In the genomic region with DNA sequence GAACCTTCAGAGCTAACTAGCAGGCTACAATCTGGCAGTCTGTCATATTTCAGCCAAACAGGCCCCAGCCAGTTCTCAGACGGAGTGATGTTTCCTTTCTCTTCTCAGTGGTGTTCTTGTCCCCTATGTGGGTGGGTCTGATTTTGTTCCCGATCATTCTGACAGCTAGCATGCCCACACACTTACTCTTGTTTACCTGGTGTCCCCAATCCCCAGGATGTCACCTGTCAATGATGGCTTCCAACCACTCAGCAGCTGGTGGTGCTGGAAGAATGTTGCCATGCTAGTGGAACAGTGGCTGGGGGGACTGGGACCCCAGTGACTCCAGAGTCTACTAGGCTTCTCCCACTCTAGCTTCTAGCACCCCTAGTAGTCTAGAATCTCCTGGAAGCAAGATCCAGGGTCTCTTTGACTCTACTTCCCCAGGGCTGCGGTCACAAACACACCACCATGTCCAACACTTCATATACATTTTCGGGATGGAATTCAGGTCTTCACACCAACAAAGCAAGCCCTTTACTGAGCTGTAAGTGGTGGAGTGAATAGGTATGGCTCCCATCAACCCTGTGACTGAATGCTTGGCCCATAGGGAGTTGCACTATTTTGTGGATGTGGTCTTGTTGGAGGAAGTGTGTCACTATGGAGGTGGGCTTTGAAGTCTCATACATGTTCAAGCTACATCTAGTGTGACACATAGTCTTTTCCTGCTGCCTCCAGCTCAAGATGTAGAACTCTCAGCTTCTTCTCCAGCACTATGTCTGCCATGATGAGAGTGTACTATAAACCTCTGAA, we compare ENCODE assay signal across 27 mouse cellular contexts. TPM values are rescaled to one million over a fixed set of nuclear protein-coding genes. Genes with fewer than 3 reads are reported as not detected.
"Had no signal": no experiment of that assay in that cellular context is flagged by ENCODE, and none has a peak within 500 bp of the region (broad histone marks: within the 10 kb centered on the region; RNA-seq: fewer than 3 reads in every experiment).

No protein-coding gene starts in this region.

- H3K9me3 ChIP-seq: limb, embryonic 12.5 days; limb, embryonic 15.5 days; midbrain, embryonic 13.5 days; neural tube, embryonic 12.5 days; stomach, embryonic 15.5 days had no signal

- H3K4me2 ChIP-seq: limb, embryonic 12.5 days; limb, embryonic 15.5 days; liver, embryonic 11.5 days; lung, embryonic 14.5 days; midbrain, embryonic 13.5 days; neural tube, embryonic 12.5 days; stomach, embryonic 15.5 days had no signal

- DNase-seq: kidney, adult 2 months; kidney, postnatal 25 days; left cerebral cortex, postnatal 4 days; liver, postnatal 0 days; lung, embryonic 14.5 days; retina, postnatal 1 day; right cerebral cortex, postnatal 25 days; spleen, adult 18-20 months; thymus, postnatal 25 days had no signal

- H3K9ac ChIP-seq: limb, embryonic 12.5 days; limb, embryonic 15.5 days; liver, embryonic 14.5 days; liver, postnatal 0 days; lung, embryonic 14.5 days; midbrain, embryonic 13.5 days; neural tube, embryonic 12.5 days; stomach, embryonic 15.5 days had no signal

- H3K27ac ChIP-seq: kidney, postnatal 0 days; limb, embryonic 12.5 days; limb, embryonic 15.5 days; liver, embryonic 14.5 days; macrophage; midbrain, embryonic 13.5 days; neural tube, embryonic 12.5 days; stomach, embryonic 15.5 days had no signal

- H3K27me3 ChIP-seq: limb, embryonic 12.5 days; limb, embryonic 15.5 days; midbrain, embryonic 13.5 days; neural tube, embryonic 12.5 days; stomach, embryonic 15.5 days had no signal

- H3K4me3 ChIP-seq: limb, embryonic 12.5 days; limb, embryonic 15.5 days; midbrain, embryonic 13.5 days; neural tube, embryonic 12.5 days; stomach, embryonic 15.5 days had no signal

- H3K36me3 ChIP-seq: limb, embryonic 12.5 days; limb, embryonic 15.5 days; stomach, embryonic 15.5 days had no signal

- ATAC-seq: liver, postnatal 0 days; lung, postnatal 0 days; midbrain, embryonic 13.5 days; midbrain, embryonic 16.5 days had no signal

RNA-seq across cellular contexts. Expression of a gene that starts 16.1 kb away (rescaled TPM):
- total RNA-seq: layer of hippocampus, adult 8-10 months; layer of hippocampus, postnatal 14 days; left cerebral cortex, adult 8-10 months; left cerebral cortex, postnatal 4 days; megakaryocyte, adult 5-6 weeks; neutrophil, adult 5-6 weeks had no signal
- polyA plus RNA-seq: kidney, adult 2 months; large intestine, adult 2 months; macrophage; thymus, postnatal 0 days had no signal
